Mouse (Mus musculus): ENCODE measurements at regions not wholly inside any gene's neighbourhood (a gene's known extent, or its start where the extent isn't known, plus 50 kb on each side); places are given as distances from the start of the nearest gene placed in this dataset.

DNA sequence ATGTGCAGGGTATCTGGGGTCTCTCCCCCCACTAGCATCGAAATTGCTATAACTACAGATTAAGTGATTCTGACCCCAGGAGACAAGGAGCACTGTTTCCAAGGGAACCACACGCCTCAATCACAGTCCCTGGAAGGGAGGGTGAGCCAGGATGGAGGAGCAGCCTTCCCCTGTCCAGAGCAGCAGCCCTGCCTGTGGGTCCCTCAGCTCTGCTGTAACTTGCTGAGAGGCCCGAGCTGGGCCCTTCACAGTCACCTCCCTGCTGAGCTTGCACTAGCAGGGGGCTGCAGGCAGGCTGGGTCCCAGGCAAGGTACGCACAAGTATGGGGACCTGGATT lies 62.4 kb upstream of the Unc5b start:
- H3K4me3 ChIP-seq (ENCODE audit: insufficient read depth, low read length): no peak overlapping the region
- no peaks in the 10 kb centered on the region for H3K4me1 ChIP-seq (ENCODE audit: control insufficient read depth, insufficient read depth, low read length)
- no peak overlapping the region for H3K27ac ChIP-seq (ENCODE audit: insufficient read depth, low read length)
- TF ChIP-seq POLR2A (IDR thresholded peaks at IDR 0.05; ENCODE audit: low read depth, low read length) (no peak), CTCF (IDR thresholded peaks at IDR 0.05; ENCODE audit: borderline replicate concordance, insufficient read depth, low read length) (no peak)

DNA sequence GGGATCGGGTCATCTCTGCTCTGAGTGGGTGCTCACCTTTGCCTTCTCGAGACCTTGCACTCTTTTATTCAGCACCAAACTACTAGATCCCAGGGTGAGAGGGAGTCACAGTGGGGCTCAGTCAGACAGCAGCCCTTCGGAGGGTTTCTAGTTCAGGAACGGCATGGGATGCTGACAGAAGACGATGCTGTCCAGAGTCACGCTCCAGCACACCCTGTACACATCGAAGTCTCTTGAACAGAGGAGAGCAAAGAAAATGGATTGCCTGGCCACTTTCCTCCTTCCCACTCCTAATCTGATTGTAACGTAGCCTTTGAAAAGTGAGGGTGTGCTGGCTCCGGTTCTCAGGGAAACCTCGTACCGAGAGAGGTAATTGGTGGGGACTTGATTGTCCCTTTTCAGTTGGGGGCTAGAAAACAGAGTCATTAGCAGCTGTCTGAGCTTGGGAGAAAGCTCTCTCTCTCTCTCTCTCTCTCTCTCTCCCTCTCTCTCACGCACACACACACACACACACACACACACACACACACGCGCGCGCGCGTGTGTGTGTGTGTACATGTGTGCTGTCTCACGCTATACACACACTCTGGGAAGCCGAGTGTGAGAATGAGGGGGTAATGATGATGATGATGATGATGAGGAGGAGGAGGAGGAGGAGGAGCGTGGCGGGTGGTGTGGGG lies 61.9 kb upstream of the Unc5b start:
- Histone ChIP-seq H3K27ac (ENCODE audit: insufficient read depth, low read length) (no peak overlapping the region), H3K4me3 (ENCODE audit: insufficient read depth, low read length) (no peak overlapping the region), H3K4me1 (ENCODE audit: control insufficient read depth, insufficient read depth, low read length) (no peaks in the 10 kb centered on the region)
- no peak for TF ChIP-seq POLR2A (IDR thresholded peaks at IDR 0.05; ENCODE audit: low read depth, low read length)

DNA sequence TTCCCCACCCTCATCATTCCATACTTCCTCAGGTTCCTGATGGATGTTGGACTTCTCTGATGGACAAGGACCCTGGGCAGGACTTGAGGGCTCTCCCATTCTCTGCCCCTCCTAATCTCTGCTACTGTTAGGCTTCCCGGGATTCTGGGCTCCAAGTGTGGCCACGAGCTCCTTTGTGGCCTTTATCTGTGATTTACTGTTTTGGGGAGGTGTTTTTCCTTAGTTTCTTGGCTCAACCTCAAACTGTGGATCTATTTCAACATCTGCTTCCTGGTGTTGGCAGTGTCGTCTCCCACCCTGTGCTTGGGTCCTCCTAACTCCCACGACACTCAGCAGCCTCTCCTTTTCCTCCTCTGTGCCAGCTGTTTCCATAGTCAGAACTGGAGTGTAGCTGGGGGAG lies 61.3 kb upstream of the Unc5b start:
- Histone ChIP-seq H3K4me3 (ENCODE audit: insufficient read depth, low read length) (no peak overlapping the region), H3K27ac (ENCODE audit: insufficient read depth, low read length) (no peak overlapping the region), H3K4me1 (ENCODE audit: control insufficient read depth, insufficient read depth, low read length) (no peaks in the 10 kb centered on the region)
- TF ChIP-seq CTCF (IDR thresholded peaks at IDR 0.05; ENCODE audit: borderline replicate concordance, insufficient read depth, low read length) (no peak), POLR2A (IDR thresholded peaks at IDR 0.05; ENCODE audit: low read depth, low read length) (no peak)

DNA sequence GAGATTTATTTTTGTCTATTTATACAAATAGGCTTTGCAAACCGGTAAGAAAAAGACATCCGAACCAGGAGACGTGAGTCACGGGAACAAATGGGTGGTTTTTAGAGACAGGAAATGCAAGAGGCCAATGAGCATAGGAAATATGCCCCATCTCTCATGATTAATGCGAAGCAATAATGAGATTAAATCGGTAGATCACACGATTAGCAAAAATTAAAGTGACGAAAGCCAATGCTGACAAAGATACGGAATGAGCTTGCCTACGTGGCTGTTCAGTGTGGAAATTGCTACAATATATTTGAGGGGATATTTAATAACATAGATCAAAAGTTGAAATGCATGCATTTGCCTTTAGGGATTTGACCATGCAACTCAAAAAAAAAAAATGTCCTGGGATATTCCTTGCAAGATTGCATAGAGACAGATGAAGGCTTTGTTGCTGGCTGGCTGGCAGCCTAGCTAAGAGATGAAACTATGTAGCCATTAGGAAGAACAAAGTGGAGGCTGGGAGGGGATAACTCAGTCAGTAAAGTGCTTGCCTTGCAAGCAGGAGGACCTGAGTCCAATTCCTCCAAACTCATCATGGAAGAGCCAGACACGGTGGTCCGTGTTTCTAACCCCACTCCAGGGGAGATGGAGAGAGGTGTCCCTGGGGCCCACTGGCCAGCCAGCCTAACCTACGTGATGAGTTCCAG lies 60.2 kb upstream of the Unc5b start:
- H3K4me1 ChIP-seq (ENCODE audit: control insufficient read depth, insufficient read depth, low read length): no peaks in the 10 kb centered on the region
- H3K27ac ChIP-seq (ENCODE audit: insufficient read depth, low read length): no peak overlapping the region
- no peak overlapping the region for H3K4me3 ChIP-seq (ENCODE audit: insufficient read depth, low read length)
- no peak for TF ChIP-seq POLR2A (IDR thresholded peaks at IDR 0.05; ENCODE audit: low read depth, low read length)
- no peak for TF ChIP-seq CTCF (IDR thresholded peaks at IDR 0.05; ENCODE audit: borderline replicate concordance, insufficient read depth, low read length)

DNA sequence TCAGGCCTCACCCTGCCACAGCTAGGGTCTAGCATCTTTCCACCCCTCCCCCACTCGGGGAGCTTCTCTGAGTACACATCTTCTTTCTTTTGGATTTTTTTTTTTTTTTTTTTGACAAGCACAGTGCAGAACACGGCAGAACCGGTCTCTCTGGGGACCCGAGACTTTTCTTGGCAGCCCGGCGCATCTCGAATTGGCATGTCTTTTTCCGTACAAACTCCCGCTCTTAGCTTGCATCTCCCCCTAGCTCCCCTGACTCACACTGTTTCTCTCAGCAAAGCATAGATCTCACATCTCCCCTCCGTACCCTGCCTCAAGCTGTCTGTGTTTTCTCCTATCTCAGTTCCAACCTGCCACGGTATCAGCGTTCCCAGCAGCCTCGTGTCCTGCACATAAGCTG lies 58.4 kb upstream of the Unc5b start:
- H3K4me3 ChIP-seq (ENCODE audit: insufficient read depth, low read length): no peak overlapping the region
- H3K27ac ChIP-seq (ENCODE audit: insufficient read depth, low read length): no peak overlapping the region
- TF ChIP-seq POLR2A (IDR thresholded peaks at IDR 0.05; ENCODE audit: low read depth, low read length) (no peak), CTCF (IDR thresholded peaks at IDR 0.05; ENCODE audit: borderline replicate concordance, insufficient read depth, low read length) (no peak)
- H3K4me1 ChIP-seq (ENCODE audit: control insufficient read depth, insufficient read depth, low read length): no peaks in the 10 kb centered on the region

DNA sequence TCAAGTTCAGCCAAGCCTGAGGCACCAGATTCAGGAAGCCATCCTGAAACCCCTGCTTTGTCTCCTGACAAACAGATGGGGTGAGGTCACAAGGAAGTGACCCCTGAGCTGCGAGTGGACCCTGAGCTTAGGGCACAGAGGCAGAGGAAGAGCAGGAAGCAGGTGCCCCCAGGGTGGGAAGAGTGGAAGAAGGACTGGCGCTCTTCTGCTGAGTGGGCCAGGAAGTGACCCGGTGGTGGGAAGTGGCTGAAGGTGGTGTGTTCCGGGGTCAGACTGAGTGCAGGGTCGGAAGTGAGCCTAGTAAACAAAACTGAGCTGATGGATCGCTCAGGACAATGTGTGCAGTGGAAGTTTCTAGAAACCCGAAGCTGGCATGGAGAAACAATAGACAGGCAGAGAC lies 57.2 kb upstream of the Unc5b start:
- Histone ChIP-seq H3K4me1 (ENCODE audit: control insufficient read depth, insufficient read depth, low read length) (no peaks in the 10 kb centered on the region), H3K27ac (ENCODE audit: insufficient read depth, low read length) (no peak overlapping the region), H3K4me3 (ENCODE audit: insufficient read depth, low read length) (no peak overlapping the region)
- no peak for TF ChIP-seq CTCF (IDR thresholded peaks at IDR 0.05; ENCODE audit: borderline replicate concordance, insufficient read depth, low read length)
- TF ChIP-seq POLR2A (IDR thresholded peaks at IDR 0.05; ENCODE audit: low read depth, low read length): no peak

DNA sequence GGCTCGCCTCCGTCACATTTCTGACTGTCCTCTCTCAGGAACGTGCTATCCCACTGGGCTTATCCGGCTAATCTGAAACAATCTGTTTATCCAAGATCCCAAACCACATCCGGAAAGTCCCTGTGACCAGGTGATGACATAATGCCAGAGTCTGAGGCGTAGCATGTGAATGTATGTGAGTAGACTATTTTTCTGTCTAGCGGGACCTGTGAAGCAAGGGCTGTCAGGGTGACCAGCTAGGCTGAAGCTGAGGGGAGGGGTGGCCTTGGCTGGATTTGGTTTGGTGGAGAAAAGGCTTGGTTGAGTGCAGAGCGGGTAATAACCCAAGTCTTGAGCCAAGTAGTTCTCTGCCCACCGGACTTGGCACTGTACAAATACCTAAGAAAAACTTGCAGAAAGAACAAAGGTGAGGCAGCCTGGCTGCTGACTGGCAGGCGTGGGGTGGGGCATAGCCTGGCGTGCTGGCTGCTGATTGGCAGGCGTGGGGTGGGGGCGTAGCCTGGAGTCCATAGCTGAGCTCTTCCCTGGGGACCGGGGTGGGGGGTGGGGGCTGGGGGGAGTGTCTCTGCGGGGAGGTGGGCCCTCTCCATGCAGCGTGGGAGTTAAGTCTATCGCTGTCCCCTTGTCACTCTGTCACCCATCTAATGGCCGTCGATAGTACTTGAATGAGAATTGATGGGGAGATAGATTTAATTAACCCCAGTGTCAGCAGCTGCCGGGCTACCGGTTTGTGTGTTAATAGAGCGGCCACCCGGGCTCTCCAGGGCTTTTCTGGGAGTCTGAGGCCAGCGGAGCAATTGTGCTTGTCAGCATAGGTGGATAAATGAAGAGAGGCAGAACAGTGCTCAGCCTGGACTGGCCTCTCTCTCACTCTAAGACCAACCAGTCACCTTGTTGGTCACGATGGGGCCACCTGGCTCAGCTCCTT lies 54.2 kb upstream of the Unc5b start:
- H3K4me3 ChIP-seq (ENCODE audit: insufficient read depth, low read length): no peak overlapping the region
- no peak for TF ChIP-seq CTCF (IDR thresholded peaks at IDR 0.05; ENCODE audit: borderline replicate concordance, insufficient read depth, low read length)
- TF ChIP-seq POLR2A (IDR thresholded peaks at IDR 0.05; ENCODE audit: low read depth, low read length): no peak
- H3K27ac ChIP-seq (ENCODE audit: insufficient read depth, low read length): no peak overlapping the region
- no peaks in the 10 kb centered on the region for H3K4me1 ChIP-seq (ENCODE audit: control insufficient read depth, insufficient read depth, low read length)

DNA sequence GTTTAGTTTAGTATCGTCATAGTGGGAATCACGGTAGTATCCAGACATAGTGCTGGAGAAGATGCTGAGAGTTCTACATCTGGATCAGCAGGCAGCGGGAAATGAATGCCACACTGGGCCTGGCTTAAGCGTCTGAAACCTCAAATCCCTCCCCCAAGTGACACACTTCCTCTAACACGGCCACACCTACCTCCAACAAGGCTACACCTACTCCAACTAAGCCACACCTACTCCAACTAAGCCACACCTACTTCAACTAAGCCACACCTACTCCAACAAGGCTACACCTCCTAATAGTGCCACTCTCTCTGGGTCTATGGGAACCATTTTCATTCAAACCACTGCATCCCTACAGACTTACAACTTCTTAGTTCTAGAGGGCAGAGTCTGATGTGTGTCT lies 53.4 kb upstream of the Unc5b start:
- Histone ChIP-seq H3K4me3 (ENCODE audit: insufficient read depth, low read length) (no peak overlapping the region), H3K27ac (ENCODE audit: insufficient read depth, low read length) (no peak overlapping the region), H3K4me1 (ENCODE audit: control insufficient read depth, insufficient read depth, low read length) (no peaks in the 10 kb centered on the region)
- TF ChIP-seq CTCF (IDR thresholded peaks at IDR 0.05; ENCODE audit: borderline replicate concordance, insufficient read depth, low read length) (no peak), POLR2A (IDR thresholded peaks at IDR 0.05; ENCODE audit: low read depth, low read length) (no peak)
